Mouse (Mus musculus): ENCODE results near the gene Fbxo41.
A peak's percentile ranks its signal among the peaks of the same experiment; 100 is the strongest.

DNA sequence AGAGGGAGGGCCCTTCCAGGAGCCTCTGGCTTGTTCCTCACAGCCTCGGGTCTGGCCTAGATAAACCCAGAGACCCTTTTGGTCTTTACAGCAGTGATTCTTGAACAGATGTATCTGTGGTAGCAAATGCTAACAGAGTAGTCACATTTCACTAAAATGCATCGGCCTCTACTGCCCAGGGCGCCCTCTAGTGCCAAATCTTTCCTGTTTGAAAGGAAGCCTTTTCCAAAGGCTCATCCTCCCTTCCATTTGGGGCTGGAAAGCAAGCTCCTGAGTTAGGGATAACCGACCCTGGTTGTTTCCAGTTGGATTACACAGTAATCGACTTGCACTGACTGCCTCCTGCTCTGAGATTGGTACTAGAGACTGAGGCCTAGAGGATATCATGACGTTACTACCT lies 7.7 kb upstream of the Fbxo41 start:
- TF ChIP-seq CTCF (IDR thresholded peaks at IDR 0.05; ENCODE audit: low read depth, low read length), result peak; percentile 37; the same call in 1 of the 2 replicates
- TF ChIP-seq POLR2A (IDR thresholded peaks at IDR 0.05; ENCODE audit: extremely low read depth, insufficient read depth, low read length), result no peak

Measured in liver, adult 2 months (tissue).